Mouse (Mus musculus): ENCODE measurements around the gene Otop2.

- TF ChIP-seq EP300 (IDR thresholded peaks at IDR 0.05; ENCODE audit: low read depth): no peak
- no peak for TF ChIP-seq CTCF (IDR thresholded peaks at IDR 0.05; ENCODE audit: low read depth)
Measured at GRCm38 (mm10) chr11:115286201-115286993, 20.6 kb upstream of the Otop2 start.
